Mouse (Mus musculus): ENCODE measurements at regions not wholly inside any gene's neighbourhood (a gene's known extent, or its start where the extent isn't known, plus 50 kb on each side); places are given as distances from the start of the nearest gene placed in this dataset.

- no peak for DNase-seq (ENCODE audit: low spot score in 2 of 2)
These were observed 132.2 kb downstream of the Tmem17 start for GRCm38 (mm10) chr11:22644010-22644625.

- no peak for DNase-seq (ENCODE audit: low spot score in 2 of 2)
These were observed 133.0 kb downstream of the Tmem17 start for GRCm38 (mm10) chr11:22644877-22645276.

- DNase-seq (ENCODE audit: low spot score in 2 of 2), result no peak
These were observed 134.5 kb downstream of the Tmem17 start for GRCm38 (mm10) chr11:22646192-22646936.

GRCm38 (mm10) chr11:22648275-22648674 is 136.4 kb downstream of the Tmem17 start:
- no peak for DNase-seq (ENCODE audit: low spot score in 2 of 2)

- no peak for DNase-seq (ENCODE audit: low spot score in 2 of 2)
These were observed 138.9 kb downstream of the Tmem17 start for GRCm38 (mm10) chr11:22650771-22651170.

GRCm38 (mm10) chr11:22651313-22651712 is 139.4 kb downstream of the Tmem17 start:
- DNase-seq (ENCODE audit: low spot score in 2 of 2), result no peak

- DNase-seq (ENCODE audit: low spot score in 2 of 2), result no peak
These were observed 140.0 kb downstream of the Tmem17 start for GRCm38 (mm10) chr11:22651911-22652310.

- DNase-seq (ENCODE audit: low spot score in 2 of 2), result no peak
These were observed 141.0 kb downstream of the Tmem17 start for GRCm38 (mm10) chr11:22652931-22653330.

GRCm38 (mm10) chr11:22653366-22653765 is 141.5 kb downstream of the Tmem17 start:
- DNase-seq (ENCODE audit: low spot score in 2 of 2), result no peak

- no peak for DNase-seq (ENCODE audit: low spot score in 2 of 2)
These were observed 145.7 kb downstream of the Tmem17 start for GRCm38 (mm10) chr11:22657635-22658034.

GRCm38 (mm10) chr11:22661072-22661471 is 149.2 kb downstream of the Tmem17 start:
- DNase-seq (ENCODE audit: low spot score in 2 of 2), result no peak

- no peak for DNase-seq (ENCODE audit: low spot score in 2 of 2)
These were observed 150.0 kb downstream of the Tmem17 start for GRCm38 (mm10) chr11:22661713-22662551.

GRCm38 (mm10) chr11:22665978-22666377 is 154.1 kb downstream of the Tmem17 start:
- DNase-seq (ENCODE audit: low spot score in 2 of 2), result no peak

- DNase-seq (ENCODE audit: low spot score in 2 of 2), result no peak
These were observed 154.5 kb downstream of the Tmem17 start for GRCm38 (mm10) chr11:22666378-22666777.

- no peak for DNase-seq (ENCODE audit: low spot score in 2 of 2)
These were observed 156.3 kb downstream of the Tmem17 start for GRCm38 (mm10) chr11:22668220-22668619.

GRCm38 (mm10) chr11:22669267-22669666 is 157.4 kb downstream of the Tmem17 start:
- DNase-seq (ENCODE audit: low spot score in 2 of 2), result no peak

GRCm38 (mm10) chr11:22671791-22672490 is 160.1 kb downstream of the Tmem17 start:
- peak in 1 of 2 experiments; percentile 68 for DNase-seq (ENCODE audit: low spot score in 2 of 2)

GRCm38 (mm10) chr11:22675047-22675446 is 163.2 kb downstream of the Tmem17 start:
- no peak for DNase-seq (ENCODE audit: low spot score in 2 of 2)

GRCm38 (mm10) chr11:22675754-22676153 is 163.9 kb downstream of the Tmem17 start:
- no peak for DNase-seq (ENCODE audit: low spot score in 2 of 2)

- no peak for DNase-seq (ENCODE audit: low spot score in 2 of 2)
These were observed 165.4 kb downstream of the Tmem17 start for GRCm38 (mm10) chr11:22677337-22677736.

GRCm38 (mm10) chr11:22684576-22684975 is 172.7 kb downstream of the Tmem17 start:
- no peak for DNase-seq (ENCODE audit: low spot score in 2 of 2)

Data from left cerebral cortex, adult 8-10 months (tissue).